Mouse (Mus musculus) 416B (cell line): Measurements from ENCODE around the gene Dbr1.
"Not testable (repeated sequence)": the region's sequence is repeated elsewhere in the genome, so short reads cannot be mapped to it uniquely, and the experiment has no call there.

Experiments used
- DNase-seq: peaks from one replicate; pipeline ENCODE4 v3.0.0; 2011; ENCODE audit warnings: low read depth

Dbr1 gene

GRCm38 (mm10) chr9:99575677-99576480 is at the start of gene Dbr1:
Dbr1 (plus strand) TSS chr9:99575799.
- DNase-seq, result peak; percentile 94

- DNase-seq, result no peak
These were observed 43.7 kb upstream of the Dbr1 start for GRCm38 (mm10) chr9:99531865-99532264.

GRCm38 (mm10) chr9:99546259-99546658 is 29.3 kb upstream of the Dbr1 start:
- peak; percentile 59 for DNase-seq

- DNase-seq, result no peak
These were observed 23.5 kb upstream of the Dbr1 start for GRCm38 (mm10) chr9:99552068-99552467.

- peak; percentile 51 for DNase-seq
These were observed 22.6 kb upstream of the Dbr1 start for GRCm38 (mm10) chr9:99553049-99553448.

DNA sequence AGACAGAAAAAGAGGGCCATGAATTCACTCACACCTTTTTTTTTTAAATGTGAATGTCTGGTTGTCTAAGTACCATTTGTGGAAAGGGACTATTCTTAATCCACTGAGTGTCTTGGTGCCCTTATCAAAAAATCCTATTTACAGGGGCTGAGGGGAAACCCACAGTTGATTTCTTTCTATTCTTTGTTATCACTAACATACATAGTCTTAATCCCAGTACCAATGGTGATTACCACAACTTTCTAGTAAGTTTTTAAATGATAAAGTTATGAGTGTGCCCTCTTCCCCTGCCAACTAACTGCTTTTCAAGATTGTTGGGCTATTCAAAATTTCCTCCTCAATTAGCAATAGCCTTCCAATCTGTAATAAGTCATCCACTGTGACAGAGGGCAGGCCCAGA is 21.5 kb upstream of the Dbr1 start:
- no peak for DNase-seq

DNA sequence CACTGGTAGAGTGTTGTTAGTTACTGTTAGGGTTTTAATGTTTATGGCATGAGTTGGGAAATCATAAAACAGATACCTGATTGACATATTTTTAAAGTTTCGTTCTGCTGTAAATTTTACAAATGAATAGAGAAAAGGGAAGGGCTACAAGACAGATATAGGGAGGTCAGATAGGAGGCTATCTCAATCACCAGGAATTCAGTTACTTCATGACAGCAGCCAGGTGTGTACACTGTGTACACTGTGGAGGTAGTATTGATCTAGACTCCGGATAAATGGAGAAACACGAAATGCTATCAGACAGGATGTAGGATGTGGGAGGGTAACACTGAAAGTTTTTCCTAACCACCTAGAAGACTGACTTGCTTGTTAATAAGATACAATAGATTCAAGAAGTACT is 20.3 kb upstream of the Dbr1 start:
- DNase-seq, result no peak

- DNase-seq, result peak; percentile 51
These were observed 17.9 kb upstream of the Dbr1 start for GRCm38 (mm10) chr9:99557580-99558300.

DNA sequence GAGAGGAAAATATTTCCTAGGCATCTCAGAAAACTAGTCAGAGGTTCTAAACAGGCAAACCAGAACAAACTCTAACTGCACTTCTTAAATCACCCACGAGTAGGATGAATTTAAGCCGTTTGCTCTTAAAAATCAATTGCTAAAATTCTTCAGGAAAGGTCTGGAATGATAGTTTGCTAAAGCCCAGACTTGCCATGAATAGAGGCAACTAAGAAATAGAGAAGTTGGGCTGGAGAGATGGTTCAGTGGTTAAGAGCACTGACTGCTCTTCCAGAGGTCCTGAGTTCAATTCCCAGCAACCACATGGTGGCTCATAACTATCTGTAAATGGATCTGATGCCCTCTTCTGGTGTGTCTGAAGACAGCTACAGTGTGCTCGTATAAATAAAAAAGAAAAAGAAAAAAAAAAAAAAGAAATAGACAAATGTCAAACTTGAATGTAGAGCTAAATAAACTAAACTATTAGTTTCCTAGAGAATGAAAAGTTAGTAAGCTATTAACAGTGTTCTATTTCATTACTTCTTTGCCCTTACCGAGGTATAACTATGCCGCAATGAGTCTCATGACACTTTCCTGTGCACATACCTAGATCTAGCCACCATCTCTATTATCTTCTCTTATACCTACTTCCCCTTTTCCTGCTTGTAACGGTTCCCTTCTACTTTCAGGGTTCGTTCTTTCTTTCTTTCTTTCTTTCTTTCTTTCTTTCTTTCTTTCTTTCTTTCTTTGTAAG is 16.6 kb upstream of the Dbr1 start:
- DNase-seq, result peak; percentile 64

- peak; percentile 42 for DNase-seq
These were observed 16.1 kb upstream of the Dbr1 start for GRCm38 (mm10) chr9:99559557-99559904.

DNA sequence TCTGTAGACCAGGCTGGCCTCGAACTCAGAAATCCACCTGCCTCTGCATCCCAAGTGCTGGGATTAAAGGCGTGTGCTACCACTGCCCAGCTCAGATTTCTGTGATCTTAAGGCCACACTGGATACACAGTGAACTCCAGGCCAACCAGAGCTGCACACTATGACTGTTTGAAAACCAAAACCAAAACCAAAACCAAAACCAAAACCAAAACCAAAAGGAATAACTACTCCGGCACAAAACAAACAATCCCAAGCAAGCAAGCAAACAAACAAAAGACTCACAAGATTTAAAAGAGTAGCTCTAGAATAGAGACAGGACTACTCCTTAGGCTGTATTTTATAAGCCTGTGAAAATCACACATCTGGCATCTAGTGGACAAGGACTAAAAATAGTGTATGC is 15.2 kb upstream of the Dbr1 start:
- peak; percentile 29 for DNase-seq

- DNase-seq, result peak; percentile 89
These were observed 11.9 kb upstream of the Dbr1 start for GRCm38 (mm10) chr9:99563714-99564113.

DNA sequence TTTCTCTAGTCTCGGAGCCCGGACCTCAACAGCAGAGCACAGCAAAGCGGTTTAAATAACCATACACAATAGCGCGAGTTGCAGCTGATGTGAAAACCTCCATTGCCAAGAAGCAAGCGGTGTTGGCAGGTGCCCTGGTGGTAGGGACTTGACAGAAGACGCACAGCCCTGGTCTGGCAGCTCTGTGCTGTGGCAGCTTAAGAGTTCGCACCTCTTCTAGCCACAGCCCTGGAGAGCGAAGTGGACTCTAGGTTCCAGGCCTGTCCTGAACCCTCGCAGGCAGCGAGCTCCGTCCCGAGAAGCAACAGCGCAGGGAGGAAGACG is 7.6 kb upstream of the Dbr1 start:
- DNase-seq, result peak; percentile 60

DNA sequence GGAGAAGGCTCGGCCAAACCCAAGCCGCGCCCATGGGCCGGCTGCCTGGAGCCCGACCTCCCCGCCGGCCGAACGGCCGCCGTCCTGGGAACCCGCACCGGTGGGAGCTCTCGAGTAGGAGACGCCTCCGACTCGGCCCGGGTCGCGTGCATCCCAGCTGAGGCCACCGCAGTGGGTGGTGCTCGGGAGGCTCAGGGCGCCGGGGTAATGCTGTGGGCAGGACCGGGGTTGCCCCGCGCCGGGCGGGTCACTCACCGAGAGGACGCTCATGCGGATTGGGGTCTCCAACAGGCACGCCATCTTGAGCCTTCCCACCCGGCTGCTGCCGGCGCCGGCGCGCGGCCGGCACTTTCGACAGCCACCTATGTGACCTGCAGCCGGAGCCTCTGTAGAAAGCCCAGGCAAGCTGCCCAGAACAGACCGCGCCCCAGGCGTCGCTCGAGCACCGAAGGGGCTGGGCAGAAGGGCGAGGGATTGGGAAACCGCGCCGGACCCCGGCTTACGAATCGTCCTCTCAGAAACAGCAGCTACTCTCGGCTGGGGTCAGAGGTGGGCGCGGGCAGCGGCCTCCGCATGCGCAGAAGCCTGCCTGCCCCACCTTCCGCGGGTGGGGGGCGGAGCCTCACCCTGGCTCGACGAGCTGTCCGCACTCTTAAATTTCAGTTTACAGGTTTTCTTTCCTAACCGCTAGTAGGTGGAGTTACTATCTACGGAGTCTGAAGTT is 7.1 kb upstream of the Dbr1 start, which contains the start of gene Armc8:
Gene Armc8, minus strand, starts transcription at position 553 of the 724 bp plus-strand sequence.
- DNase-seq, result peak; percentile 95

DNA sequence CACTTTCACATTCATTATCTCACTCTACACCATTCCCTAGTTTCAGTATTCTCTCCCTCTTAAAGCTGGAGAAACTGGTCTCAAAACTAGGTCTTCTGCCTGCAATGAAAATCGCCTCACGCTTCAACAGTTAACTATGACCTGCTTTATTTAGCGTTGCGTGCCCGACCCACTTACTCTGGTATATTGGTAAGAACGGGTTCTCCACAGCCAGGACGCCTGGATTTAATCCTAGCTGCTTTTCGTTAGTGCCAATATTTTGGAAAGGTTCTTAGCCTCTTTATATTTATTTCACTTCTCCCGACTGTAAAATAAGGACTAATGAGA is 6.6 kb upstream of the Dbr1 start:
- DNase-seq, result no peak

DNA sequence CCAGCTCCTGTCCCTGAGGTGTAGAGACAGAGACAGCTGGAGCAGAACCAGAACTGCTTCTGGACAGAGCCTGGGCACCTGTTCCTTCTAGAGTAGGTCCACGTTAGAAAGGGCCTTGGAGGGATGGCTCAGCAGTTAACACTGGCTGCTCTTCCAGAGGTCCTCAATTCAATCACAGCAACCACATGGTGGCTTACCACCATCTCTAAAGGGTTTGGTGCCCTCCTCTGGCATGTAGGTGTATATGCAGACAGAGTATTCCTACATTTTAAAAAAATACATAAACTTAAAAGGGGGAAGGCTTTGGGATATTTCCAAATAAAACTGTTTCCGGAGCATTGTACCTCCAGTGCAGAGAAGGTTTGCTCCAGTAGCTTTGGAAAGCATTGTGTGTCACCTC is 5.1 kb downstream of the Dbr1 start:
- peak; percentile 80 for DNase-seq

DNA sequence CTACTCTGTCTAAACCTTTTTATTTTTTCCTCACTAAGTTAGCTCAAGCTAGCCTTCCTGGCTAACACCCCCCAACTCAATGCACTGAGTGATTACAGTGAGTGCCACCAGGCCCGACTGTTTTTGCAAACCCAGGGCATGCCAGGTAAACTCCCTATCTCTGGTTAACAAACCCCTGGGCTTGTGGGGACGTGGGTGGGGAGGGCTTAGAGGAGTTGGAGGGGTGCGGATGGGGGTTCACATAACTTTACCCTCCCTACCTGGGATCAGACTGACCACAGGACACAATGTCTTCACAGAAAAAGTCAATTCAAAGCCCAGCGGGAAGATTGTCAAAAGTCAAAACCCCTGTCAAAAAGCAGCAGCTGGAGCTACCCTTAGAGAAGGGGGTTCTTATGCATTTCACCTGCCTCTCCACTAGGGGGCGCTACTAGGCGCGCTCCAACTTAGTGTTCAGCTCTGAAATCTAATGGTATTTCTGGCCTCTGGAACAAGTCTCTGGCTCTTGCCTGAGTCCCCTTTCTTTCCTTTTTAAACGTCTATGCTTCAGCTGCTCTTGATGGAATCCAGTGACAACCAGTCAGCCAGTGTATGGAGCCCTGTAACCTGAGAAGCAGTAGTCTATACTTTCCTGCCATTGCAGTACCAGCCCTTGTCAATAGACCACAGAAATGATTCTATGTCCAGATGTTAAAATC is 12.1 kb downstream of the Dbr1 start:
- DNase-seq, result peak; percentile 55

DNA sequence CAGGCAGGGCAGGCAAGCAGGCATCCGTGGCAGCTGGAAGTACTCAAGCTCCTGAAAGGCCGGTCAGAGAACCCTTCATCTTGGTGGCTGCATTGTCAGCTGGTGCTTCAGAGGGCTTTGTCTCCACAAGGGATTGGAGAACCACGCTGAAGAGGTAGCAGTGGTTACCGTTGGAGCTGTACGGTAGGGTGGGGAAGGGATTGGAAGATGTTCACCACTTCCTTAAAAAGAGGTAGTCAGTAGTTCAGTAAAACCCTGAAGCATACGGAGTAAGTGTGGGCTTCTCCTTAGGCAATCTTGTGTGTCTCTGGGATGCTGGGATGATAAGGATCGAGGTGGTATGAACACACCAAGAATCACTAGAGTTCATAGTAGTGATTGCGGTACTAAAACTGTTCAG is 15.5 kb downstream of the Dbr1 start:
- no peak for DNase-seq

GRCm38 (mm10) chr9:99599127-99599526 is 23.5 kb downstream of the Dbr1 start:
- not testable (repeated sequence) for DNase-seq

- no peak for DNase-seq
These were observed 28.0 kb downstream of the Dbr1 start for GRCm38 (mm10) chr9:99603566-99603965.

DNA sequence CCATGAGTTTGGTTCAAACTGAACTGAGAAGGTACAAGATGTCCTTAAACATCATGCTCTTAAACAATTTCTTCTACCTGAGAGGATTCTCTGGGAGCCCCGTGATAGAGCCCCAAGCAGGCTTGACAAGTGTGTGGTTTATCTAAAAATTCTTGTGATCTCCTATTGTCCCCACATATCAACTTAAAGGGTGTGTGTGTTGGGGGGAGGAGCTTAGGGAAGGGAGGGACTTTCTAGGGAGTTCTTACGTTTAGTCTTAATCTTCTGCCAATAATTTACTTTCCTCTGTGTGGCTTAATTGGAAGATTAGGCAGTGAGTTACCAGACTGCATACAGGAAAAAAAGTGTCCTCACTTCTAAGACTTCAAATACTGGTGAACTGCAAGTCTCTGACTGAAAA is 36.6 kb downstream of the Dbr1 start, which contains the start of gene A4gnt:
Gene A4gnt, plus strand, starts transcription at position 301 of the 400 bp plus-strand sequence.
- DNase-seq, result no peak

- DNase-seq, result no peak
These were observed 44.1 kb downstream of the Dbr1 start for GRCm38 (mm10) chr9:99619688-99620087.
